Mouse (Mus musculus) embryonic facial prominence, embryonic 13.5 days (tissue): ENCODE results near the gene Nup93. TPM values are rescaled to one million over a fixed set of nuclear protein-coding genes. Genes with fewer than 3 reads are reported as not detected.

Experiments used
- ATAC-seq: fragments of 200-750 bp; cut with Nextera tagmentation; 2 replicates; pipeline ENCODE4 v1.8.0; 2017; ENCODE audit warnings: low read depth; ENCODE audit not compliant: insufficient number of reproducible peaks, insufficient read depth, low FRiP score, low TSS enrichment
- H3K27ac ChIP-seq: fragments of 300-500 bp; sonication (generic); 2 replicates; pipeline ENCODE4 v1.5.1; 2015; ENCODE audit warnings: moderate library complexity, mild to moderate bottlenecking, inconsistent platforms
- H3K27me3 ChIP-seq: fragments of 300-500 bp; sonication (generic); 2 replicates; pipeline ENCODE4 v1.6.1; 2015; ENCODE audit warnings: mild to moderate bottlenecking, inconsistent platforms
- H3K36me3 ChIP-seq: fragments of 300-500 bp; sonication (generic); 2 replicates; pipeline ENCODE4 v1.6.1; 2015; ENCODE audit warnings: mild to moderate bottlenecking, inconsistent platforms
- H3K4me1 ChIP-seq: fragments of 300-500 bp; sonication (generic); 2 replicates; pipeline ENCODE4 v1.6.1; 2015; ENCODE audit warnings: inconsistent platforms
- H3K4me2 ChIP-seq: fragments of 300-500 bp; sonication (generic); 2 replicates; pipeline ENCODE4 v1.6.1; 2015; ENCODE audit warnings: moderate library complexity, mild to moderate bottlenecking, inconsistent platforms
- H3K4me3 ChIP-seq: fragments of 300-500 bp; sonication (generic); 2 replicates; pipeline ENCODE4 v1.5.1; 2015; ENCODE audit warnings: mild to moderate bottlenecking, inconsistent platforms
- H3K9ac ChIP-seq: fragments of 300-500 bp; sonication (generic); 2 replicates; pipeline ENCODE4 v1.6.1; 2015; ENCODE audit warnings: mild to moderate bottlenecking, inconsistent platforms
- H3K9me3 ChIP-seq: fragments of 300-500 bp; sonication (generic); 2 replicates; pipeline ENCODE4 v1.6.1; 2016; ENCODE audit warnings: inconsistent platforms
- WGBS: fragments of 180-500 bp; shearing (Covaris S2); methylation state at CpG from one replicate; pipeline ENCODE4 v1.1.7; 2015; ENCODE audit warnings: mixed read lengths; 5-methylcytosine and 5-hydroxymethylcytosine counted together
- polyA plus RNA-seq: library from polyadenylated mRNA; unstranded; fragments of >200 nt; fragmentation: Nextera tagmentation; extraction: Ambion mirVana; gene quantifications from 2 replicates; pipeline ENCODE4 v1.2.1, GENCODE M21; 2015

Gene Nup93
- polyA plus RNA-seq, 1 experiment from 2014 or later: 88.8 TPM

DNA sequence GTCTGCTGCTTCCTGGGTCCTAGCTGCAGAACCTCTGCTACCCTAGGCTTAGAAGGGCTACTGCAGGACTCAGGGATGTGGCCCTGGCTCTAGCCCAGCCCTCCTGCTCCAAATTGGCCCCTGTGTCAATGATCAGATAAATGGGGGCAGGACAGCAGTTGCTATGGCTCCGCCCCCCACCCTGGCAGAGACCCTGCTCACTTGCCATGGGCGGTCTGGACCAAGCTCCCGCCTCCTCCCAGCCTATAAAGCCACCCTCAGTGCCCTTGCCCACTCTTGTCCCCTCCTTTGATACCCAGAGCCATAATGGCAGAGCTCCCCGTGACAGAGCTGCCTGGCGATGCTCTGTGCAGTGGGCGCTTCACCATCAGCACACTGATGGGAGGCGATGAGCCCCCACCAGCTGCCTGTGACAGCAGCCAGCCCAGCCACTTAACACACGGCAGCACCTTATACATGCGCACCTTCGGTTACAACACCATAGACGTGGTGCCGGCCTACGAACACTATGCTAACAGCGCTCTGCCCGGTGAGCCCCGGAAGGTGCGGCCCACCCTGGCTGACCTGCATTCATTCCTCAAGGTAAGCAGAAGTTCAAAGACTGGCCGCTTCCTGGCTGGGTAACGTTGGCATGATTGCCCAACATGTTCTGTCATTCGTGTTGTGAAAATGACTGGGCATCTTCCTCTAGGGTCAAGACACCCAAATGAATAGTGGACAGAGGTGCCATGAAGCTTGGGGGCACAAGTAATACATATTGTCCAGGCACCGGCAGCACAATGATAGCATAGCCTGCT is 114.8 kb downstream of the Nup93 start, which contains the start of gene Slc12a3:
Gene Slc12a3, plus strand, starts transcription at position 270 of the 797 bp plus-strand sequence.
- H3K27me3 ChIP-seq: no peaks in the 10 kb centered on the region; the same call in 1 of the 2 replicates
- H3K36me3 ChIP-seq: no peaks in the 10 kb centered on the region
- ATAC-seq: no peak
- H3K9me3 ChIP-seq: no peaks in the 10 kb centered on the region
- H3K27ac ChIP-seq: no peak within 1 kb of the TSS
- no peak within 1 kb of the TSS for H3K4me3 ChIP-seq
- 84% methylated on average over 21 of the region's 21 CpGs for WGBS
- no peak within 1 kb of the TSS for H3K4me2 ChIP-seq
- H3K9ac ChIP-seq: no peak within 1 kb of the TSS
- H3K4me1 ChIP-seq: peaks cover 3% of the 10 kb centered on the region; the same call in 1 of the 2 replicates

DNA sequence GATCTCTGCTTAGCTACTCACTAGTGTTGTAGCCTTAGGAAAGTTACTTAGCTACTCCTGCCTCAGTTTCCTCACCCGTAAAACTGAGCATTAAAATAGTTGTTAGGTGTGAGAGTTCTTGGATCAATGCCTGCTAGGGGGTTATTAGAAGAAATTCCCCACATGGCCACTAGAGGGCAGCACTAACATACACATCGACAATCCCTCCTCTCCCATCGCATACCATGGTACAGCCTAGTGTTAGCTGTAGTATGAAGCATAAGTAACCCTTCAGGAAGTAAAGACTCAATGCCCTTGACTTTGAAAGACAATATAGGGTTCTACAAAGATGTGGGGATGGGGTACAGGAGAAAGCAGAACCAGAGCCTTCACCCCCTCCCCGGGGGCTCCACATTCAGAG is 116.4 kb downstream of the Nup93 start:
- no peak overlapping the region for H3K4me3 ChIP-seq
- 33% methylated on average over 4 of the region's 4 CpGs for WGBS
- peaks cover 3% of the 10 kb centered on the region; the same call in 1 of the 2 replicates for H3K4me1 ChIP-seq
- H3K36me3 ChIP-seq: no peaks in the 10 kb centered on the region
- H3K4me2 ChIP-seq: no peak overlapping the region
- H3K9me3 ChIP-seq: no peaks in the 10 kb centered on the region
- H3K27me3 ChIP-seq: no peaks in the 10 kb centered on the region; the same call in 1 of the 2 replicates
- 0 out of 2 replicates have a peak, but pooled peaks have one; percentile 13 for ATAC-seq
- no peak overlapping the region for H3K9ac ChIP-seq
- no peak overlapping the region for H3K27ac ChIP-seq

DNA sequence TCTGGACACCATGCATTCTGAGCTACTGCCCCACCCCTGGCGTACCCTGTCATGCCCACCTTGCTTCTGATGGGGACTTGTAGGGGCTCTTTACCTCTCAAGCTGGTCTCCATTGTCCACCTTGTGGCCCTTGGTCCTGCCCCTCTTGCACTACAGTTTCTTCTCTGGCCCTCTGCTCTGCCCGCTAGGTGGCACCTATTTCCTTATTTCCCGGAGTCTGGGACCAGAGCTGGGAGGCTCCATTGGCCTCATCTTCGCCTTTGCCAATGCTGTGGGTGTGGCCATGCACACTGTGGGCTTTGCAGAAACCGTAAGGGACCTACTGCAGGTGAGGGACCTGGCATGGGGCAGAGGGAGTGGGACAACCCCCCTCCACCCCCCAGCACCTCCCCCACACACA is 119.0 kb downstream of the Nup93 start:
- H3K4me2 ChIP-seq: no peak overlapping the region
- no peaks in the 10 kb centered on the region for H3K9me3 ChIP-seq
- no peaks in the 10 kb centered on the region for H3K4me1 ChIP-seq
- 66% methylated on average over 5 of the region's 5 CpGs for WGBS
- no peak overlapping the region for H3K4me3 ChIP-seq
- no peaks in the 10 kb centered on the region; the same call in 1 of the 2 replicates for H3K27me3 ChIP-seq
- H3K36me3 ChIP-seq: no peaks in the 10 kb centered on the region
- H3K27ac ChIP-seq: no peak overlapping the region
- ATAC-seq: no peak
- no peak overlapping the region for H3K9ac ChIP-seq

DNA sequence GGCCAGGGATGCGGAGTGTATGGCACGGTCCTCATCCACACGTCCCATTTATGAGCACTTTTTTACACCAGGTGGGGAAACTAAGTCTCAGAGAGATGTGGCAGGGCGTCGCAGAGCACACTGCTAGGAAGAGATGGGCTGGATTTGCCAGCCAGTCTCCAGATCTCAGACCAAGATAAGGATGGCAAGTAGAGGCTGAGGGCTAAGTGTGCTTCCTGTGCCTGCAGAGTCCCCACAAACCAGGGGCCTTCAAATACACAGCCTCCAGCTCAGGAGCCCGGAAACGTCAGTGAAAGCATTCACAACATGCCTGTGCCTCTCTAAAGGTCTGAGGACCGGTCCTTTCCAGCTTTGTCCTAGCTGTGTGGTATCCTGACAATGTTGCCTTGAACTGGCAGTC is 123.2 kb downstream of the Nup93 start:
- no peak overlapping the region for H3K27ac ChIP-seq
- H3K9me3 ChIP-seq: no peaks in the 10 kb centered on the region
- no peak overlapping the region for H3K4me2 ChIP-seq
- no peaks in the 10 kb centered on the region for H3K36me3 ChIP-seq
- no peak overlapping the region for H3K4me3 ChIP-seq
- 79% methylated on average over 8 of the region's 8 CpGs for WGBS
- H3K4me1 ChIP-seq: no peaks in the 10 kb centered on the region
- no peaks in the 10 kb centered on the region for H3K27me3 ChIP-seq
- no peak for ATAC-seq
- no peak overlapping the region for H3K9ac ChIP-seq

DNA sequence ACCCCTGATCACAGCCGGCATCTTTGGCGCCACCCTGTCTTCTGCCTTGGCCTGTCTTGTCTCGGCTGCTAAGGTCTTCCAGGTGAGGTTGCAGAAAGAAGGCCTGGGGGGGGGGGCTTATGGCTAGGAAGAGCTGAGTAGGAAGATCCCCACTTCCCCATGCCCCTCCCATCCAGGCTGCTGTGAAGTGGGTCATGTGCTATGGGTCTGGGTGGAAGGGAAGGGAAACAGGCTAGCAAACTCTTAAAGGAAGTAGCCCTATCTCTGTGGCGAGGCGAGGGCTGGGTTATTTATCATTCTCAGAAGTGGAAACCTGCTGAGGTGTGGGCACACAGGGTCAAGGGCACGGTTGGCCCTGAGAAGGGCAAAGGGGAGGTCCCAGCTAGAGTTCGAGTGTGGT is 126.4 kb downstream of the Nup93 start:
- no peak for ATAC-seq
- no peaks in the 10 kb centered on the region for H3K36me3 ChIP-seq
- 80% methylated on average over 7 of the region's 7 CpGs for WGBS
- no peak overlapping the region for H3K9ac ChIP-seq
- H3K27me3 ChIP-seq: no peaks in the 10 kb centered on the region
- no peak overlapping the region for H3K4me2 ChIP-seq
- no peaks in the 10 kb centered on the region for H3K9me3 ChIP-seq
- no peak overlapping the region for H3K27ac ChIP-seq
- H3K4me1 ChIP-seq: no peaks in the 10 kb centered on the region
- no peak overlapping the region for H3K4me3 ChIP-seq

DNA sequence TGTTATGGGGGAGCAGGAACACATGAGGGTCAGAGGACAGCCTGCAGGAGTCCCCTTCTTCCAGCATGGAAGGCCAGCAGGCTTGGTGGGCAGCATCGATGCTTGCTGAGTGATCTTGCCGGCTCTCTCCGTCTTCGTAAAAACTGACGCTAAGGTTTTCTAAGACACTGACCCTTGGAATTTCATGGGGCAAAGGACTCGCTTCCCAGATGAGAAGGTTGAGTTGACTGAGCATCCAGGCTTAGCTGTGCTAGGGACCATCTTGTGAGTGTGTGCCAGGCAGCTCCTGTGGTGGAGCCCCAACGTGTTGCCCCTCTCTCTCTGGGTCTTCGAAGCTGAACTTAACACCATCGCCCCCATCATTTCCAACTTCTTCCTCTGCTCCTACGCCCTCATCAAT is 128.3 kb downstream of the Nup93 start:
- ATAC-seq: no peak
- Histone ChIP-seq H3K27me3 (no peaks in the 10 kb centered on the region), H3K4me1 (no peaks in the 10 kb centered on the region), H3K4me2 (no peak overlapping the region), H3K4me3 (no peak overlapping the region), H3K9ac (no peak overlapping the region), H3K36me3 (no peaks in the 10 kb centered on the region), H3K9me3 (no peaks in the 10 kb centered on the region), H3K27ac (no peak overlapping the region)
- WGBS: 89% methylated on average over 10 of the region's 10 CpGs

DNA sequence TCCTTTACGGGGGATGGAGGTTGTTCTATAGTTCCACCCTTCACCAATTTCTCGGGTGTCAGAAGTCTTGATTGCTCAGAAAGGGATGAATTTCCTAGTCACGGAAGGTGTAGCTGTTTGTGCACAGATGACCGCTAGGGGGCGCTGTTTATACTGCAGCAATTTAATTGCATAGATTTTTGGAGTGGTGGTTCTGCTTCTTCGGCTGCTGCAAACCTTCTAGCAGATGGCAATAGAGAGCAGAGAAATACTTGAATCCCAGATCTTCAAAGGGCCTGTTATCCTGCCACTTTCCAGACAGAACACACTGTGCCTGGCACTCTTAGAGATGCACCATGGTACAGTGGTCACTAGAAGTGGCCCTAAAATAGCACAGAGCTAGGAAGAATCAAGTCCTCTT is 128.9 kb downstream of the Nup93 start:
- H3K9me3 ChIP-seq: no peaks in the 10 kb centered on the region
- WGBS: 13% methylated on average over 6 of the region's 6 CpGs

DNA sequence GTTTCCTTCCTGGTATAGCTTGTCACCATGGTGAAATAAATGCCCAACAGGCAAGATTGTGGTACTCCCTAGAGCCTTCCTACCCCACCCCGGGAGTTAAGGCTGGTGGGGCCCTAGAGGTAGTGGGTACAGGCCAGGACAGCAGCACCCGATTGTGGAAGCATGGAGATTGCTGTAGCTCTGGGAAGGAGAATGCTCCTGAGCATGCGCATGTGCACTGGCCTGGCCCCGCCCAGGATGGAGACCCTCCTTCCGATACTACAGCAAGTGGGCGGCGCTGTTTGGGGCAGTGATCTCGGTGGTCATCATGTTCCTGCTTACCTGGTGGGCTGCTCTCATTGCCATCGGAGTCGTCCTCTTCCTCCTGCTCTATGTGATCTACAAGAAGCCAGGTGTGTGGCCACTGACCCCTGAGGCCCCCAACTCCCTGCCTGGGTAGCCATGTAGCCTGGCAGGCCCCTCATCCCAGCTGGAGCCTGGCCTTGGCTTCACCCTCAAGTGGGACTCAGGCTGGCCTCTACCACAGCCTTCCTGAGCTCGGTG is 129.5 kb downstream of the Nup93 start:
- no peak overlapping the region for H3K27ac ChIP-seq
- no peak overlapping the region for H3K9ac ChIP-seq
- no peaks in the 10 kb centered on the region for H3K36me3 ChIP-seq
- WGBS: 87% methylated on average over 11 of the region's 11 CpGs
- H3K4me3 ChIP-seq: no peak overlapping the region
- no peaks in the 10 kb centered on the region for H3K9me3 ChIP-seq
- no peak overlapping the region for H3K4me2 ChIP-seq
- H3K27me3 ChIP-seq: no peaks in the 10 kb centered on the region
- no peaks in the 10 kb centered on the region for H3K4me1 ChIP-seq
- no peak for ATAC-seq

More for the DNA sequence above, 128.9 kb downstream of the Nup93 start:
- ATAC-seq: no peak
- no peak overlapping the region for H3K9ac ChIP-seq
- H3K27ac ChIP-seq: no peak overlapping the region
- H3K36me3 ChIP-seq: no peaks in the 10 kb centered on the region
- no peaks in the 10 kb centered on the region for H3K27me3 ChIP-seq
- no peak overlapping the region for H3K4me2 ChIP-seq
- no peak overlapping the region for H3K4me3 ChIP-seq
- no peaks in the 10 kb centered on the region for H3K4me1 ChIP-seq

DNA sequence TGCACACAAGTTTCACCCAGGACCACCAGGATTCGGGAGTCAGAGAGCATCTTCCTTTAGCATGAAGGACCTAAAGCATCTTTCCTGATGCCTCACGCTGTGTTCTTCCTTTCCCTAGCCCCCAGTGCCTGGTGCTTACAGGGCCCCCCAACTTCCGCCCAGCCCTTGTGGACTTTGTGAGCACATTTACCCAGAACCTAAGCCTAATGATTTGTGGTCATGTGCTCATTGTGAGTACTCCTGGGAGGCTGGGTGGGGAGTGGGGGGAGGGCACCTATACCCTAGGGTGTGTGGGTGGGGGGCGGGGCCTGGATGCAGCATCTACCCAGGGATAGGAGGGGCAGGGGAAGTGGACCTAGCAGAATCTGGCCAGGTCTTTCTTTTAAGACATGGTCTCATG is 131.3 kb downstream of the Nup93 start:
- no peak overlapping the region for H3K4me2 ChIP-seq
- ATAC-seq: no peak
- no peaks in the 10 kb centered on the region for H3K36me3 ChIP-seq
- H3K9ac ChIP-seq: no peak overlapping the region
- no peak overlapping the region for H3K4me3 ChIP-seq
- H3K27me3 ChIP-seq: no peaks in the 10 kb centered on the region
- no peak overlapping the region for H3K27ac ChIP-seq
- H3K9me3 ChIP-seq: no peaks in the 10 kb centered on the region
- WGBS: 90% methylated on average over 4 of the region's 4 CpGs
- H3K4me1 ChIP-seq: no peaks in the 10 kb centered on the region

DNA sequence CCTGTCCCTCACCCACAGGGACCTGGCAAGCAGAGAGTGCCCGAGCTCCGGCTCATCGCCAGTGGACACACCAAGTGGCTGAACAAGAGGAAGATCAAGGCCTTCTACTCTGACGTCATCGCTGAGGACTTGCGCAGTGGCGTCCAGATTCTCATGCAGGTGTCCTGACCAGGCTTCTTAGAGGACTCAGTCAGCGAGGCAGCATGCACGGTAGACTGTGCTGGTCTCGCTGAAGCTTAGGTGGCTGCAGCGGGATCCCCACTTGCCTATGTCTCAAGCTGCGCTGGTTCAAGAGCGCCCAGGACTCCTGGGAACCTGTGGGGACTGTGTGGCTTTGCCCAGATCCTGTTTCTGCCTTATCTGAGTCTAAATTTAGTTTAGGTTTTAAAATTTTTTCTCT is 131.9 kb downstream of the Nup93 start:
- H3K9me3 ChIP-seq: no peaks in the 10 kb centered on the region
- H3K4me3 ChIP-seq: no peak overlapping the region
- H3K36me3 ChIP-seq: no peaks in the 10 kb centered on the region
- 93% methylated on average over 13 of the region's 13 CpGs for WGBS
- H3K27ac ChIP-seq: no peak overlapping the region
- ATAC-seq: no peak
- no peak overlapping the region for H3K4me2 ChIP-seq
- H3K27me3 ChIP-seq: no peaks in the 10 kb centered on the region; the same call in 1 of the 2 replicates
- no peaks in the 10 kb centered on the region for H3K4me1 ChIP-seq
- H3K9ac ChIP-seq: no peak overlapping the region

DNA sequence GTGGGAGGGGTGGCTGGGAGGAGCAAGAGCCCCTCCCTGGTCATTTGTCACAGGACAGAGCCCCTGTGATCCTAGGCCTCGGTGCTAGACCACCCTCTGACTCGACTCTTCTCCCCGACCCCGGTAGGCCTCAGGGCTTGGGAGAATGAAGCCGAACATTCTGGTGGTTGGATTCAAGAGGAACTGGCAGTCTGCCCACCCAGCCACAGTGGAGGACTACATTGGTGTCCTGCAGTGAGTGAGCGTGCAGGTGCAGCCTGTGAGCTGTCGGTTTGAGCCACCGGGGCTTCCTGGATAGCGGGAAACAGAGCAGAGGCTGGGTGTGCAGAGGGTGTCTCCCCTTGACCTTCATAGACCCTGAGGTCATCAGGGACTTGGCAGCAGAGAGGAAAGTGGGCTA is 134.1 kb downstream of the Nup93 start:
- no peaks in the 10 kb centered on the region; the same call in 1 of the 2 replicates for H3K27me3 ChIP-seq
- no peak overlapping the region for H3K27ac ChIP-seq
- ATAC-seq: no peak
- H3K4me3 ChIP-seq: no peak overlapping the region
- H3K4me1 ChIP-seq: no peaks in the 10 kb centered on the region
- WGBS: 75% methylated on average over 9 of the region's 9 CpGs
- no peak overlapping the region for H3K4me2 ChIP-seq
- H3K9ac ChIP-seq: no peak overlapping the region
- H3K36me3 ChIP-seq: no peaks in the 10 kb centered on the region
- no peaks in the 10 kb centered on the region for H3K9me3 ChIP-seq

DNA sequence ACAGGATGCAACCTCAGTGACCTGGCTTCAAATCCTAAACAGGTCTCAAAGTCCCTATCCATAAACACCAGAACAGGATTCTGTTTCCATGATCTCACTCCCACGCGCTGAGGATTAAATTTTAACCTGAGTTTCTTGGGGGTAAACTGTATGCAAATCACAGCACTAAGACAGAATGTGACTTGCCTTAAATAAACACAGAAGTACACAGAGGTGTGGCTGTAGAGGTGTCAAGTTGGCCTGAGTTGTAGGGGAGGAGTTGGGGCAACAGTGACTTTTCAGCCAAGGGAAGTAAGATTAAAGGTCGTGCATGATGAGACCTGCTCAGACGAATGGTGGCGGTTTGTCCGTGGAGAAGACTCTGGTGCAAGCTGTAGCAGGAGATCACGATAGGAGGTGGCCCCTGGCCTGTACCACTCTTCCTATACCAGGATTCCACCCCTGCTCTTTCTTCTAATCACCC is 139.7 kb downstream of the Nup93 start:
- no peak overlapping the region for H3K9ac ChIP-seq
- no peaks in the 10 kb centered on the region for H3K36me3 ChIP-seq
- H3K4me2 ChIP-seq: no peak overlapping the region
- H3K4me3 ChIP-seq: no peak overlapping the region
- ATAC-seq: no peak
- H3K27ac ChIP-seq: no peak overlapping the region
- no peaks in the 10 kb centered on the region for H3K9me3 ChIP-seq
- WGBS: 79% methylated on average over 7 of the region's 7 CpGs
- no peaks in the 10 kb centered on the region for H3K4me1 ChIP-seq
- H3K27me3 ChIP-seq: no peaks in the 10 kb centered on the region; the same call in 1 of the 2 replicates
